Comparison of ENCODE assay signal across 27 mouse cellular contexts in the genomic region with DNA sequence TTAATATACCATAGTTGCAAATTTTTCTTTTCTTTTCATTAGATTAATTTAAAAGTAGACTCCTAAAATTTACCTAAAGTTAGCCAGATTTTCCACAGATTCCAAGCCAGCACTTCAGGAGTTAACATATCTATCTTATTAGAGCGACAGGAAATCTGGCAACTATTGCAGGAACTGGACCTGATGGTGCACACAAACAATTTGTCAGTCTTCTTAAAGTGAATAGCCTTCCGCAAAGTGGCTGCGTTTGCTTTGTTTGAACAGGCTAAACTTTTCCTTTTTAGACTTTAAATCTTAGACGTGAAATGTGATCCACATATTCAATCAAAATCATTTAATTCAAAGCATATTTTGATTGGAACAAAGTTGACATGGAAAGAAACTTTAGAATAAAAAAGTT.
A peak's percentile ranks its signal among the peaks of the same experiment; 100 is the strongest.
DNase-seq lines count a peak whose midpoint lies in the region; ATAC-seq and TF ChIP-seq lines count a peak whose summit lies in the region.
"Had no signal": no experiment of that assay in that cellular context is flagged by ENCODE, and none has a peak within 500 bp of the region (broad histone marks: within the 10 kb centered on the region; RNA-seq: fewer than 3 reads in every experiment).

No protein-coding gene starts in this region.

- H3K9me3 ChIP-seq in embryonic facial prominence, embryonic 11.5 days (replicated peaks; ENCODE audit: control insufficient read depth, low read length) = no peaks in the 10 kb centered on the region
- H3K9me3 ChIP-seq in embryonic facial prominence, embryonic 10.5 days = no peaks in the 10 kb centered on the region
- no peaks in the 10 kb centered on the region for H3K9me3 ChIP-seq in kidney, postnatal 0 days (replicated peaks; ENCODE audit: low read length)
- no peaks in the 10 kb centered on the region for H3K9me3 ChIP-seq in midbrain, postnatal 0 days (ENCODE audit: low read length)
- H3K9me3 ChIP-seq in midbrain, embryonic 13.5 days = no peaks in the 10 kb centered on the region
- no peaks in the 10 kb centered on the region for H3K9me3 ChIP-seq in limb, embryonic 10.5 days (replicated peaks)
- H3K9me3 ChIP-seq: embryonic facial prominence, embryonic 12.5 days; G1E; heart, embryonic 12.5 days; midbrain, embryonic 15.5 days; neural tube, embryonic 12.5 days had no signal

- H3K9ac ChIP-seq in embryonic facial prominence, embryonic 11.5 days (replicated peaks; ENCODE audit: low read length) = no peak overlapping the region
- H3K9ac ChIP-seq in kidney, postnatal 0 days (ENCODE audit: low read depth, low read length) = no peak overlapping the region
- H3K9ac ChIP-seq in midbrain, postnatal 0 days (replicated peaks; ENCODE audit: low read length, poor library complexity, severe bottlenecking) = no peak overlapping the region
- H3K9ac ChIP-seq in midbrain, embryonic 13.5 days (replicated peaks) = no peak overlapping the region
- H3K9ac ChIP-seq: embryonic facial prominence, embryonic 12.5 days; heart, embryonic 12.5 days; hindbrain, embryonic 14.5 days; midbrain, embryonic 15.5 days; neural tube, embryonic 12.5 days had no signal

- no peaks in the 10 kb centered on the region; the same call in 1 of the 2 replicates for H3K4me1 ChIP-seq in embryonic facial prominence, embryonic 11.5 days (ENCODE audit: control insufficient read depth, insufficient read depth, low read length)
- peaks cover 51% of the 10 kb centered on the region for H3K4me1 ChIP-seq in embryonic facial prominence, embryonic 10.5 days
- H3K4me1 ChIP-seq in kidney, postnatal 0 days (replicated peaks; ENCODE audit: insufficient read depth, low read length) = no peaks in the 10 kb centered on the region
- no peaks in the 10 kb centered on the region for H3K4me1 ChIP-seq in midbrain, postnatal 0 days (ENCODE audit: insufficient read depth, low read length)
- peaks cover 21% of the 10 kb centered on the region for H3K4me1 ChIP-seq in midbrain, embryonic 13.5 days (replicated peaks)
- peaks cover 56% of the 10 kb centered on the region for H3K4me1 ChIP-seq in limb, embryonic 10.5 days
- H3K4me1 ChIP-seq: midbrain, embryonic 15.5 days; neural tube, embryonic 12.5 days had no signal

- H3K27me3 ChIP-seq in embryonic facial prominence, embryonic 11.5 days (ENCODE audit: control insufficient read depth, insufficient read depth, low read length) = no peaks in the 10 kb centered on the region
- peaks cover 10% of the 10 kb centered on the region for H3K27me3 ChIP-seq in embryonic facial prominence, embryonic 10.5 days (replicated peaks; ENCODE audit: low read depth, poor library complexity, severe bottlenecking)
- H3K27me3 ChIP-seq in kidney, postnatal 0 days (ENCODE audit: insufficient read depth, low read length) = no peaks in the 10 kb centered on the region
- no peaks in the 10 kb centered on the region for H3K27me3 ChIP-seq in midbrain, postnatal 0 days (ENCODE audit: insufficient read depth, low read length)
- H3K27me3 ChIP-seq in midbrain, embryonic 13.5 days = peaks cover 12% of the 10 kb centered on the region
- H3K27me3 ChIP-seq in limb, embryonic 10.5 days (ENCODE audit: low read depth, poor library complexity, severe bottlenecking) = no peaks in the 10 kb centered on the region
- H3K27me3 ChIP-seq: embryonic facial prominence, embryonic 12.5 days; heart, embryonic 12.5 days; midbrain, embryonic 15.5 days; neural tube, embryonic 12.5 days had no signal

- no peak for TF ChIP-seq CTCF in kidney, postnatal 0 days (IDR thresholded peaks at IDR 0.05; ENCODE audit: low read depth)
- TF ChIP-seq CTCF in midbrain, postnatal 0 days (IDR thresholded peaks at IDR 0.05) = no peak

- H3K4me2 ChIP-seq in embryonic facial prominence, embryonic 11.5 days (ENCODE audit: low read depth, low read length) = no peak overlapping the region
- H3K4me2 ChIP-seq in kidney, postnatal 0 days (ENCODE audit: low read length) = no peak overlapping the region
- H3K4me2 ChIP-seq in midbrain, postnatal 0 days (ENCODE audit: low read depth, low read length, poor library complexity, severe bottlenecking) = no peak overlapping the region
- no peak overlapping the region for H3K4me2 ChIP-seq in midbrain, embryonic 13.5 days (replicated peaks)
- H3K4me2 ChIP-seq: embryonic facial prominence, embryonic 12.5 days; heart, embryonic 12.5 days; hindbrain, embryonic 14.5 days; liver, embryonic 11.5 days; midbrain, embryonic 15.5 days; neural tube, embryonic 12.5 days had no signal

- H3K36me3 ChIP-seq in embryonic facial prominence, embryonic 11.5 days (replicated peaks; ENCODE audit: control insufficient read depth, insufficient read depth, low read depth, low read length) = no peaks in the 10 kb centered on the region
- H3K36me3 ChIP-seq in embryonic facial prominence, embryonic 10.5 days (replicated peaks) = no peaks in the 10 kb centered on the region
- no peaks in the 10 kb centered on the region for H3K36me3 ChIP-seq in kidney, postnatal 0 days (ENCODE audit: insufficient read depth, low read length)
- no peaks in the 10 kb centered on the region for H3K36me3 ChIP-seq in midbrain, postnatal 0 days (ENCODE audit: insufficient read depth, low read length)
- no peaks in the 10 kb centered on the region for H3K36me3 ChIP-seq in midbrain, embryonic 13.5 days
- H3K36me3 ChIP-seq in limb, embryonic 10.5 days = no peaks in the 10 kb centered on the region
- H3K36me3 ChIP-seq: embryonic facial prominence, embryonic 12.5 days; G1E; heart, embryonic 12.5 days; midbrain, embryonic 15.5 days; neural tube, embryonic 12.5 days had no signal

- peak; percentile 80 for DNase-seq in embryonic facial prominence, embryonic 11.5 days (ENCODE audit: low spot score)
- DNase-seq in embryonic facial prominence, embryonic 10.5 days (ENCODE audit: low spot score) = no peak
- peak; percentile 50 for DNase-seq in kidney, postnatal 0 days (ENCODE audit: low spot score)
- no peak for DNase-seq in kidney, postnatal 36 days
- DNase-seq in midbrain, postnatal 0 days (ENCODE audit: low spot score) = peak; percentile 37
- DNase-seq in limb, embryonic 10.5 days (ENCODE audit: low spot score) = no peak
- DNase-seq in thymus, postnatal 14 days = no peak
- DNase-seq: adrenal gland, adult 8-10 months; cerebellum, adult 9-10 months; cerebellum, postnatal 36 days; gastrocnemius, postnatal 36 days; kidney, adult 11 months; kidney, postnatal 4 days; lung, postnatal 10 days; right cerebral cortex, adult 18-20 months; spleen, adult 18-20 months; thymus, postnatal 36 days had no signal

- 13% methylated on average over 4 of the region's 4 CpGs for WGBS in embryonic facial prominence, embryonic 11.5 days
- 19% methylated on average over 4 of the region's 4 CpGs for WGBS in embryonic facial prominence, embryonic 10.5 days
- WGBS in kidney, postnatal 0 days = 31% methylated on average over 4 of the region's 4 CpGs
- 46% methylated on average over 4 of the region's 4 CpGs for WGBS in midbrain, postnatal 0 days
- 37% methylated on average over 4 of the region's 4 CpGs for WGBS in midbrain, embryonic 13.5 days
- 12% methylated on average over 4 of the region's 4 CpGs for WGBS in limb, embryonic 10.5 days

- H3K4me3 ChIP-seq in embryonic facial prominence, embryonic 11.5 days (ENCODE audit: low read depth, low read length) = no peak overlapping the region
- no peak overlapping the region for H3K4me3 ChIP-seq in embryonic facial prominence, embryonic 10.5 days
- no peak overlapping the region for H3K4me3 ChIP-seq in kidney, postnatal 0 days (replicated peaks; ENCODE audit: low read depth, low read length)
- no peak overlapping the region for H3K4me3 ChIP-seq in midbrain, postnatal 0 days (ENCODE audit: low read depth, low read length)
- no peak overlapping the region for H3K4me3 ChIP-seq in midbrain, embryonic 13.5 days (replicated peaks)
- H3K4me3 ChIP-seq in limb, embryonic 10.5 days = no peak overlapping the region
- H3K4me3 ChIP-seq: embryonic facial prominence, embryonic 12.5 days; erythroblast, embryonic 14.5 days; heart, embryonic 12.5 days; midbrain, embryonic 15.5 days; neural tube, embryonic 12.5 days had no signal

- no peak overlapping the region for H3K27ac ChIP-seq in embryonic facial prominence, embryonic 11.5 days (replicated peaks; ENCODE audit: low read depth, low read length)
- no peak overlapping the region; the same call in 1 of the 2 replicates for H3K27ac ChIP-seq in embryonic facial prominence, embryonic 10.5 days (replicated peaks)
- no peak overlapping the region for H3K27ac ChIP-seq in kidney, postnatal 0 days
- no peak overlapping the region for H3K27ac ChIP-seq in midbrain, postnatal 0 days (ENCODE audit: low read depth, low read length)
- H3K27ac ChIP-seq in midbrain, embryonic 13.5 days = no peak overlapping the region
- H3K27ac ChIP-seq in limb, embryonic 10.5 days = peak overlapping the region; percentile 39
- H3K27ac ChIP-seq: hindbrain, embryonic 14.5 days; midbrain, embryonic 15.5 days; neural tube, embryonic 12.5 days had no signal

- no peak for ATAC-seq in embryonic facial prominence, embryonic 11.5 days (replicated peaks; ENCODE audit: insufficient number of reproducible peaks, low FRiP score, low TSS enrichment, low read depth)
- no peak for ATAC-seq in kidney, postnatal 0 days (replicated peaks; ENCODE audit: low FRiP score, low read depth)
- ATAC-seq in midbrain, postnatal 0 days (ENCODE audit: low FRiP score) = no peak
- ATAC-seq in midbrain, embryonic 13.5 days = no peak
- ATAC-seq: inflammation-experienced regulatory T-cells, adult 6 months; midbrain, embryonic 15.5 days had no signal

Comparison
In these comparisons a context has a peak if more than half of its experiments do, and no peak if none do; other contexts are left out.
1. DNase-seq: peak in embryonic facial prominence, embryonic 11.5 days (single experiment), kidney, postnatal 0 days (single experiment) and midbrain, postnatal 0 days (single experiment); none in embryonic facial prominence, embryonic 10.5 days (single experiment), kidney, postnatal 36 days (0 of 2), limb, embryonic 10.5 days (single experiment) and thymus, postnatal 14 days (single experiment).